Mouse (Mus musculus): ENCODE data around the gene Tec. TPM values are rescaled to one million over a fixed set of nuclear protein-coding genes. Genes with fewer than 3 reads are reported as not detected.

The Tec gene
- 1.7 TPM for polyA plus RNA-seq (2014; fragmentation: Illumina TruSeq; extraction: RNeasy Lipid Tissue Mini Kit (QIAGEN cat#74804); ENCODE audit: low read depth, low replicate concordance)

DNA sequence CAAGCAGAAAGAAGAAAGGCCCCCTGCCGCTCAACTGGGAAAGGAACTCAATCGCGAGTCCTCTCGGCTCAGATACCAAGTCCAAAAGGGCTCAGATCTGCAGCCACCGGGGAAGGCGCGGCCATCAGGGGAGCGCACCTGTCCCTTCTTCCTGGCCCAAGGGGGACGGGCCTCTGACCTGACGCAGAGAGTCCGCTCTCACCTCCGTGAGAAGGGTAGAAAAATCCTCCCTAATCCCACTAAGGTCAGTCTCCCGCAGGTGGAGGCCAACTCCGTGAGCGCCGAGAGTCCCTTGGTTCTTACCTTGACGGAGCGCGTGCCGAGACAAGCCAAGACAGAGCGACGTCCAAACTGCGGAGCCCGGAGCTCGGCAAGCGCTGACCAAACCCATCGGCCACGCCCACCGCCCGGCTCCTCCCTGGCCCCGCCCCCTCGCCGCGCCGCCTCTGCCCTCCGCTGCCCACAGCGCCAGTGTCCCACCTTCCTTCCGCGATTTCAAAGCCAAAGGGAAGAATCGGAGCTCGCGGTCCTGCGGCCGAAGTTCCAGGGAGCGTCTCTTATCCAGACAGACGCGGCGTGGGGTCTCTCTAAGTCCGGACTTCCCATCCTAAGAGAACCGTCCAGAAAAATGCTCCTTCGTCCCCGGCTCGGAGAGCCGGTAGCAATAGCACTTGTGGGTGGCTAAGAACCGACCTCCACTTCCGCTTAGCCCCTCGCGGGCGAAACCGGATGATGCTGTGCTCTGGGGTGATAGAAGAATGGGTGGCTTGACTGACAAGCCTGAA lies at the start of gene Tec:
Tec (minus strand) TSS at position 393 of the 785 bp plus-strand sequence.

DNA sequence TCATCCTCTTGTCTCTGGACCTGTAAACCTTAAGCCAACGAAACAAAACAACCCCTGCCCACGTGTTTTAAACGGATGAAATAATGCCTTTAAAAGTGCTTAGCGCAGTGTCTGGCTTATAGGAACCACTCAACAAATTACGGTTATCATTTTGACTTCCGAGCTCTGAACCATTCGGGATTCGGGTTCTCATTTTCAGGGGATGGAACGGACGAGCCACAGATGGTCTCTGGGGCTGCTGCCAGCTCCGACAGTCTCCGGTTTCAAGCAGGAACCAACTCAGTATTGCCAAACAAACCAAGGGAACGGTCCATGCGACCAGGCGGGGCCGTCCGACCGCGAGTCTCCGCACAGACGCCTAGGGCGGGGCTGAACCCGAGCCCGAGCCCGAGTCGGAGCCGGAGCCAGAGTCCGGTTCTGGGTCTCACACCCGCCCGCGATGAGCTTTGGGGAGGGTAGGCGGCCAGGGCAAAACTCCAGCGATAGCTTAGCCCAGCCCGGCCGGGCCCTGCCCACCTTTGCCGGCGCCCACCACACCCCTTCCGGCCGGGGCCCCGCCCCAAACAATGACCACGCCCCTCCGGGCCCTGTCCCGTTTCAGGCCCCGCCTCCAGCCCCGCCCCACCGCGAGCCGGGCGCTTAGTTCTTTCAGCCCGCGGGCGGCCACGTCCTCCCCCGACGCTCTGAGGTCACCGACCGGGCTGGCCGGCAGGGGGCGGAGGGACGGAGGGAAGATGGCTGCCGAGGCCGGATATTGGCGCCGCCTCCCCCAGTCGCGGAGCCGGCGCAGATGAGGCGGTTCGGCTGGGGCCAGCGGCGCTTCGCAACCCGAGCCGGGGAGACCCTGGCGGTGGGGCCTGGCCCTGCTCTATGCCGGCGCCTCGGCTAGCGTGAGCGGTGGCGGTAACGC lies 45.6 kb upstream of the Tec start, which contains the start of gene Slain2:
Slain2 (plus strand) TSS at position 657 of the 910 bp plus-strand sequence.

GRCm38 (mm10) chr5:72752585-72752984 lies 115.7 kb downstream of the Tec start, which contains the start of gene Txk:
Txk (minus strand) TSS chr5:72752777.

Other genes starting within 250 kb of the Tec start
- gene Cnga1, start 224.2 kb downstream of the Tec start, polyA plus RNA-seq (2014; fragmentation: Illumina TruSeq; extraction: RNeasy Lipid Tissue Mini Kit (QIAGEN cat#74804); ENCODE audit: low read depth, low replicate concordance) = 2.0 TPM
- gene Nipal1, start 220.7 kb downstream of the Tec start, polyA plus RNA-seq (2014; fragmentation: Illumina TruSeq; extraction: RNeasy Lipid Tissue Mini Kit (QIAGEN cat#74804); ENCODE audit: low read depth, low replicate concordance) = 1.2 TPM
- 4.3 TPM for gene Txk, start 115.7 kb downstream of the Tec start, polyA plus RNA-seq (2014; fragmentation: Illumina TruSeq; extraction: RNeasy Lipid Tissue Mini Kit (QIAGEN cat#74804); ENCODE audit: low read depth, low replicate concordance)
- gene Slain2, start 45.8 kb upstream of the Tec start, polyA plus RNA-seq (2014; fragmentation: Illumina TruSeq; extraction: RNeasy Lipid Tissue Mini Kit (QIAGEN cat#74804); ENCODE audit: low read depth, low replicate concordance) = 626 TPM
- not detected for gene Gm10135, start 106.2 kb upstream of the Tec start, polyA plus RNA-seq (2014; fragmentation: Illumina TruSeq; extraction: RNeasy Lipid Tissue Mini Kit (QIAGEN cat#74804); ENCODE audit: low read depth, low replicate concordance)
- not detected for gene Slc10a4, start 138.4 kb upstream of the Tec start, polyA plus RNA-seq (2014; fragmentation: Illumina TruSeq; extraction: RNeasy Lipid Tissue Mini Kit (QIAGEN cat#74804); ENCODE audit: low read depth, low replicate concordance)